Mouse (Mus musculus) mesoderm, embryonic 11.5 days (tissue): ENCODE data around the gene Zfp512.
"Not testable (repeated sequence)": the region's sequence is repeated elsewhere in the genome, so short reads cannot be mapped to it uniquely, and the experiment has no call there.

Source experiments
- DNase-seq: peaks from one replicate; pipeline ENCODE4 v3.0.0-alpha.2; 2012; ENCODE audit warnings: low read depth, low spot score

Zfp512 gene

GRCm38 (mm10) chr5:31451878-31452561 lies at the start of gene Zfp512:
TSS of gene Zfp512 (plus strand) at chr5:31452431.
- DNase-seq = peak; percentile 97

GRCm38 (mm10) chr5:31434727-31435126 lies 17.5 kb upstream of the Zfp512 start:
- DNase-seq = not testable (repeated sequence)

GRCm38 (mm10) chr5:31451336-31451735 lies 895 bp upstream of the Zfp512 start:
- no peak for DNase-seq

GRCm38 (mm10) chr5:31452562-31452878 lies 289 bp downstream of the Zfp512 start:
- DNase-seq = no peak

GRCm38 (mm10) chr5:31452886-31453410 lies 717 bp downstream of the Zfp512 start:
- no peak for DNase-seq

GRCm38 (mm10) chr5:31467798-31468197 lies 15.6 kb downstream of the Zfp512 start:
- no peak for DNase-seq

GRCm38 (mm10) chr5:31469711-31470110 lies 17.5 kb downstream of the Zfp512 start:
- DNase-seq = no peak

- DNase-seq = peak; percentile 54
Observed at GRCm38 (mm10) chr5:31470334-31470733, 18.1 kb downstream of the Zfp512 start.

- no peak for DNase-seq
Observed at GRCm38 (mm10) chr5:31480536-31480935, 28.3 kb downstream of the Zfp512 start.

- DNase-seq = no peak
Observed at GRCm38 (mm10) chr5:31485440-31485839, 33.2 kb downstream of the Zfp512 start, which contains the start of gene 4930548H24Rik. TSS of gene 4930548H24Rik (plus strand) at chr5:31485740.

GRCm38 (mm10) chr5:31487889-31488288 lies 35.7 kb downstream of the Zfp512 start:
- DNase-seq = no peak

GRCm38 (mm10) chr5:31489116-31489769 lies 37.0 kb downstream of the Zfp512 start:
- no peak for DNase-seq

GRCm38 (mm10) chr5:31492031-31492430 lies 39.8 kb downstream of the Zfp512 start:
- no peak for DNase-seq

GRCm38 (mm10) chr5:31494513-31495297 lies 42.5 kb downstream of the Zfp512 start, which contains the start of gene Gpn1:
TSS of gene Gpn1 (plus strand) at chr5:31494741.
- peak; percentile 95 for DNase-seq

GRCm38 (mm10) chr5:31504843-31505242 lies 52.6 kb downstream of the Zfp512 start:
- DNase-seq = no peak

GRCm38 (mm10) chr5:31512481-31512880 lies 60.2 kb downstream of the Zfp512 start:
- DNase-seq = no peak

GRCm38 (mm10) chr5:31520556-31520955 lies 68.3 kb downstream of the Zfp512 start:
- no peak for DNase-seq

GRCm38 (mm10) chr5:31526354-31527116 lies 74.3 kb downstream of the Zfp512 start, which contains the start of gene Slc4a1ap:
TSS of gene Slc4a1ap (plus strand) at chr5:31526995.
- peak; percentile 84 for DNase-seq

GRCm38 (mm10) chr5:31527117-31527680 lies 75.0 kb downstream of the Zfp512 start:
- DNase-seq = no peak

- not testable (repeated sequence) for DNase-seq
Observed at GRCm38 (mm10) chr5:31527707-31528106, 75.5 kb downstream of the Zfp512 start, which contains the start of gene Supt7l. TSS of gene Supt7l (minus strand) at chr5:31527807.

- no peak for DNase-seq
Observed at GRCm38 (mm10) chr5:31528560-31528959, 76.3 kb downstream of the Zfp512 start.
